Mouse (Mus musculus) forebrain, embryonic 15.5 days (tissue): Measurements from ENCODE around the gene Kmt2d. TPM values are rescaled to one million over a fixed set of nuclear protein-coding genes. Genes with fewer than 3 reads are reported as not detected.

ENCODE experiments used
- ATAC-seq: fragments of 200-750 bp; cut with Nextera tagmentation; replicated peaks from 2 replicates; pipeline ENCODE4 v1.8.0; 2017; ENCODE audit warnings: mild to moderate bottlenecking, moderate TSS enrichment, moderate library complexity
- H3K27ac ChIP-seq: fragments of 300-500 bp; sonication (generic); replicated peaks from 2 replicates; pipeline ENCODE4 v1.5.1; 2015; ENCODE audit warnings: mild to moderate bottlenecking, inconsistent platforms
- H3K27me3 ChIP-seq: fragments of 300-500 bp; sonication (generic); 2 replicates; pipeline ENCODE4 v1.6.1; 2015; ENCODE audit warnings: inconsistent platforms
- H3K36me3 ChIP-seq: fragments of 300-500 bp; sonication (generic); 2 replicates; pipeline ENCODE4 v1.6.1; 2015; ENCODE audit warnings: mild to moderate bottlenecking, inconsistent platforms
- H3K4me1 ChIP-seq: fragments of 300-500 bp; sonication (generic); 2 replicates; pipeline ENCODE4 v1.6.1; 2015; ENCODE audit warnings: inconsistent platforms
- H3K4me2 ChIP-seq: fragments of 300-500 bp; sonication (generic); replicated peaks from 2 replicates; pipeline ENCODE4 v1.6.1; 2015; ENCODE audit warnings: mild to moderate bottlenecking, inconsistent platforms
- H3K4me3 ChIP-seq: fragments of 300-500 bp; sonication (generic); 2 replicates; pipeline ENCODE4 v1.5.1; 2015; ENCODE audit warnings: mild to moderate bottlenecking, inconsistent platforms
- H3K9ac ChIP-seq: fragments of 300-500 bp; sonication (generic); replicated peaks from 2 replicates; pipeline ENCODE4 v1.6.1; 2015; ENCODE audit warnings: mild to moderate bottlenecking, inconsistent platforms
- H3K9me3 ChIP-seq: fragments of 300-500 bp; sonication (generic); 2 replicates; pipeline ENCODE4 v1.6.1; 2016; ENCODE audit warnings: inconsistent platforms
- WGBS: fragments of 180-500 bp; shearing (Covaris S2); methylation state at CpG from one replicate; pipeline ENCODE4 v1.1.7; 2015; ENCODE audit warnings: mixed read lengths; 5-methylcytosine and 5-hydroxymethylcytosine counted together
- polyA plus RNA-seq: library from polyadenylated mRNA; unstranded; fragments of >200 nt; fragmentation: Nextera tagmentation; extraction: Ambion mirVana; gene quantifications from 2 replicates; pipeline ENCODE4 v1.2.1, GENCODE M21; 2015

Gene Kmt2d
- polyA plus RNA-seq, 1 experiment from 2014 or later, result 14.3 TPM

- Histone ChIP-seq H3K27ac (no peak overlapping the region), H3K27me3 (no peaks in the 10 kb centered on the region), H3K9ac (no peak overlapping the region), H3K36me3 (peaks cover 100% of the 10 kb centered on the region), H3K9me3 (no peaks in the 10 kb centered on the region), H3K4me1 (no peaks in the 10 kb centered on the region), H3K4me3 (no peak overlapping the region), H3K4me2 (no peak overlapping the region)
- WGBS, result 90% methylated on average over 16 of the region's 16 CpGs
- no peak for ATAC-seq
Observed at GRCm38 (mm10) chr15:98849956-98850600, 20.9 kb downstream of the Kmt2d start.

- Histone ChIP-seq H3K4me3 (no peak overlapping the region), H3K4me1 (no peaks in the 10 kb centered on the region), H3K4me2 (no peak overlapping the region), H3K36me3 (peaks cover 100% of the 10 kb centered on the region), H3K9ac (no peak overlapping the region), H3K9me3 (no peaks in the 10 kb centered on the region), H3K27ac (no peak overlapping the region), H3K27me3 (no peaks in the 10 kb centered on the region)
- no peak for ATAC-seq
- WGBS, result 96% methylated on average over 11 of the region's 11 CpGs
Observed at GRCm38 (mm10) chr15:98849165-98849564, 21.8 kb downstream of the Kmt2d start.

- WGBS, result 91% methylated on average over 8 of the region's 8 CpGs
- H3K4me3 ChIP-seq, result no peak overlapping the region
- no peak for ATAC-seq
- no peaks in the 10 kb centered on the region for H3K4me1 ChIP-seq
- H3K27me3 ChIP-seq, result no peaks in the 10 kb centered on the region
- H3K36me3 ChIP-seq, result peaks cover 100% of the 10 kb centered on the region
- no peak overlapping the region for H3K27ac ChIP-seq
- H3K4me2 ChIP-seq, result no peak overlapping the region
- H3K9ac ChIP-seq, result no peak overlapping the region
- no peaks in the 10 kb centered on the region for H3K9me3 ChIP-seq
Observed at GRCm38 (mm10) chr15:98846140-98846539, 24.9 kb downstream of the Kmt2d start.

- Histone ChIP-seq H3K4me1 (no peaks in the 10 kb centered on the region), H3K9ac (no peak overlapping the region), H3K27me3 (no peaks in the 10 kb centered on the region), H3K9me3 (no peaks in the 10 kb centered on the region), H3K4me3 (no peak overlapping the region), H3K36me3 (peaks cover 100% of the 10 kb centered on the region), H3K27ac (no peak overlapping the region), H3K4me2 (no peak overlapping the region)
- no peak for ATAC-seq
- WGBS, result 98% methylated on average over 2 of the region's 2 CpGs
Observed at GRCm38 (mm10) chr15:98845149-98845548, 25.9 kb downstream of the Kmt2d start.

- 95% methylated on average over 11 of the region's 11 CpGs for WGBS
- Histone ChIP-seq H3K9me3 (no peaks in the 10 kb centered on the region), H3K27me3 (no peaks in the 10 kb centered on the region), H3K4me2 (no peak overlapping the region), H3K4me1 (no peaks in the 10 kb centered on the region), H3K9ac (no peak overlapping the region), H3K36me3 (peaks cover 100% of the 10 kb centered on the region), H3K4me3 (no peak overlapping the region), H3K27ac (no peak overlapping the region)
- no peak for ATAC-seq
Observed at GRCm38 (mm10) chr15:98843595-98844223, 27.3 kb downstream of the Kmt2d start.

GRCm38 (mm10) chr15:98839671-98840585 lies 31.1 kb downstream of the Kmt2d start:
- H3K27ac ChIP-seq, result no peak overlapping the region
- no peak overlapping the region for H3K4me3 ChIP-seq
- no peaks in the 10 kb centered on the region for H3K9me3 ChIP-seq
- no peak for ATAC-seq
- no peaks in the 10 kb centered on the region for H3K27me3 ChIP-seq
- WGBS, result 93% methylated on average over 30 of the region's 30 CpGs
- no peak overlapping the region for H3K9ac ChIP-seq
- H3K4me2 ChIP-seq, result no peak overlapping the region
- H3K36me3 ChIP-seq, result peaks cover 99% of the 10 kb centered on the region
- no peaks in the 10 kb centered on the region for H3K4me1 ChIP-seq

GRCm38 (mm10) chr15:98839161-98839560 lies 31.8 kb downstream of the Kmt2d start:
- Histone ChIP-seq H3K4me3 (no peak overlapping the region), H3K9ac (no peak overlapping the region)
- WGBS, result 95% methylated on average over 14 of the region's 14 CpGs

GRCm38 (mm10) chr15:98837743-98838103 lies 33.3 kb downstream of the Kmt2d start:
- H3K4me2 ChIP-seq, result no peak overlapping the region
- H3K9me3 ChIP-seq, result no peaks in the 10 kb centered on the region
- no peak overlapping the region for H3K4me3 ChIP-seq
- no peaks in the 10 kb centered on the region for H3K27me3 ChIP-seq
- no peak for ATAC-seq
- WGBS, result 77% methylated on average over 4 of the region's 4 CpGs
- H3K36me3 ChIP-seq, result peaks cover 92% of the 10 kb centered on the region
- no peaks in the 10 kb centered on the region for H3K4me1 ChIP-seq
- H3K9ac ChIP-seq, result no peak overlapping the region
- no peak overlapping the region for H3K27ac ChIP-seq

More at GRCm38 (mm10) chr15:98839161-98839560, 31.8 kb downstream of the Kmt2d start:
- Histone ChIP-seq H3K27ac (no peak overlapping the region), H3K4me1 (no peaks in the 10 kb centered on the region), H3K36me3 (peaks cover 99% of the 10 kb centered on the region), H3K27me3 (no peaks in the 10 kb centered on the region), H3K9me3 (no peaks in the 10 kb centered on the region), H3K4me2 (no peak overlapping the region)
- ATAC-seq, result no peak

- Histone ChIP-seq H3K9me3 (no peaks in the 10 kb centered on the region), H3K36me3 (peaks cover 87% of the 10 kb centered on the region), H3K9ac (no peak overlapping the region), H3K27me3 (no peaks in the 10 kb centered on the region), H3K4me3 (no peak overlapping the region), H3K4me1 (no peaks in the 10 kb centered on the region), H3K4me2 (no peak overlapping the region), H3K27ac (no peak overlapping the region)
- WGBS, result 90% methylated on average over 21 of the region's 21 CpGs
- no peak for ATAC-seq
Observed at GRCm38 (mm10) chr15:98837006-98837742, 33.8 kb downstream of the Kmt2d start.

GRCm38 (mm10) chr15:98835291-98835690 lies 35.7 kb downstream of the Kmt2d start:
- H3K9ac ChIP-seq, result no peak overlapping the region
- no peak overlapping the region for H3K4me3 ChIP-seq
- no peak for ATAC-seq
- H3K27ac ChIP-seq, result no peak overlapping the region
- no peaks in the 10 kb centered on the region for H3K9me3 ChIP-seq
- H3K36me3 ChIP-seq, result peaks cover 68% of the 10 kb centered on the region
- H3K4me2 ChIP-seq, result no peak overlapping the region
- no peaks in the 10 kb centered on the region for H3K27me3 ChIP-seq
- 97% methylated on average over 14 of the region's 14 CpGs for WGBS
- H3K4me1 ChIP-seq, result peaks cover 4% of the 10 kb centered on the region

GRCm38 (mm10) chr15:98834059-98834458 lies 36.9 kb downstream of the Kmt2d start:
- Histone ChIP-seq H3K27me3 (no peaks in the 10 kb centered on the region), H3K27ac (no peak overlapping the region), H3K4me3 (no peak overlapping the region), H3K9ac (no peak overlapping the region), H3K9me3 (no peaks in the 10 kb centered on the region), H3K4me2 (no peak overlapping the region), H3K4me1 (peaks cover 16% of the 10 kb centered on the region), H3K36me3 (peaks cover 56% of the 10 kb centered on the region)
- 88% methylated on average over 13 of the region's 13 CpGs for WGBS
- no peak for ATAC-seq

- Histone ChIP-seq H3K36me3 (peaks cover 48% of the 10 kb centered on the region), H3K4me1 (peaks cover 16% of the 10 kb centered on the region), H3K9ac (no peak overlapping the region), H3K9me3 (no peaks in the 10 kb centered on the region), H3K27me3 (no peaks in the 10 kb centered on the region), H3K4me3 (no peak overlapping the region), H3K27ac (no peak overlapping the region), H3K4me2 (no peak overlapping the region)
- 89% methylated on average over 11 of the region's 11 CpGs for WGBS
- no peak for ATAC-seq
Observed at GRCm38 (mm10) chr15:98833281-98833680, 37.7 kb downstream of the Kmt2d start.
